ENCODE assay signal across 9 mouse cellular contexts in genomic region chr1:153345699-153346291, GRCm38 (mm10). TPM values are rescaled to one million over a fixed set of nuclear protein-coding genes. Genes with fewer than 3 reads are reported as not detected.
DNase-seq lines count a peak whose midpoint lies in the region; ATAC-seq lines count a peak whose summit lies in the region.
"Had no signal": no experiment of that assay in that cellular context is flagged by ENCODE, and none has a peak within 500 bp of the region (broad histone marks: within the 10 kb centered on the region; RNA-seq: fewer than 3 reads in every experiment).

No protein-coding gene starts in this region.

- no peak overlapping the region for H3K27ac ChIP-seq in hindbrain, embryonic 14.5 days
- no peak overlapping the region for H3K27ac ChIP-seq in midbrain, embryonic 16.5 days (ENCODE audit: low read length)
- H3K27ac ChIP-seq: liver, embryonic 13.5 days had no signal

- H3K4me1 ChIP-seq in hindbrain, embryonic 14.5 days (replicated peaks; ENCODE audit: control insufficient read depth, insufficient read depth, low read length): no peaks in the 10 kb centered on the region
- no peaks in the 10 kb centered on the region for H3K4me1 ChIP-seq in midbrain, embryonic 16.5 days (ENCODE audit: control insufficient read depth, insufficient read depth, low read length)
- H3K4me1 ChIP-seq: liver, embryonic 13.5 days had no signal

- no peaks in the 10 kb centered on the region for H3K27me3 ChIP-seq in hindbrain, embryonic 14.5 days (ENCODE audit: control insufficient read depth, insufficient read depth, low read length)
- no peaks in the 10 kb centered on the region for H3K27me3 ChIP-seq in midbrain, embryonic 16.5 days (ENCODE audit: control insufficient read depth, insufficient read depth, low read depth, low read length)
- H3K27me3 ChIP-seq: liver, embryonic 13.5 days had no signal

- H3K36me3 ChIP-seq in hindbrain, embryonic 14.5 days (replicated peaks; ENCODE audit: control insufficient read depth, insufficient read depth): no peaks in the 10 kb centered on the region
- no peaks in the 10 kb centered on the region for H3K36me3 ChIP-seq in midbrain, embryonic 16.5 days (ENCODE audit: control insufficient read depth, insufficient read depth, low read length)
- H3K36me3 ChIP-seq: liver, embryonic 13.5 days had no signal

- H3K4me2 ChIP-seq in hindbrain, embryonic 14.5 days (replicated peaks): peak overlapping the region; percentile 47
- H3K4me2 ChIP-seq in midbrain, embryonic 16.5 days (ENCODE audit: low read length): peak overlapping the region; percentile 42
- H3K4me2 ChIP-seq: liver, embryonic 13.5 days had no signal

- peak; percentile 23 for DNase-seq in kidney, adult 11 months
- no peak for DNase-seq in kidney, adult 9 months
- peak; percentile 17 for DNase-seq in cerebellum, adult 9-11 months
- DNase-seq in hindbrain, embryonic 14.5 days (ENCODE audit: low spot score): no peak
- no peak for DNase-seq in spleen, adult 12 weeks (ENCODE audit: low spot score)
- DNase-seq in layer of hippocampus, postnatal 14 days (ENCODE audit: low spot score in 2 of 2): no peak
- no peak for DNase-seq in right cerebral cortex, postnatal 4 days
- DNase-seq: liver, embryonic 13.5 days had no signal

- no peaks in the 10 kb centered on the region for H3K9me3 ChIP-seq in hindbrain, embryonic 14.5 days (ENCODE audit: control insufficient read depth, low read length)
- H3K9me3 ChIP-seq in midbrain, embryonic 16.5 days (replicated peaks; ENCODE audit: control insufficient read depth, low read length, poor library complexity, severe bottlenecking): no peaks in the 10 kb centered on the region
- H3K9me3 ChIP-seq: liver, embryonic 13.5 days had no signal

- 51% methylated on average over 16 of the region's 16 CpGs for WGBS in hindbrain, embryonic 14.5 days
- WGBS in midbrain, embryonic 16.5 days: 60% methylated on average over 16 of the region's 16 CpGs

- 0 out of 2 replicates have a peak overlapping the region, but pooled peaks have one; percentile 18 for H3K9ac ChIP-seq in hindbrain, embryonic 14.5 days
- H3K9ac ChIP-seq in midbrain, embryonic 16.5 days (ENCODE audit: low read depth, low read length): no peak overlapping the region
- H3K9ac ChIP-seq: liver, embryonic 13.5 days had no signal

- no peak for ATAC-seq in hindbrain, embryonic 14.5 days (ENCODE audit: low FRiP score)
- ATAC-seq in midbrain, embryonic 16.5 days: no peak

- peak overlapping the region; percentile 21 for H3K4me3 ChIP-seq in hindbrain, embryonic 14.5 days (replicated peaks; ENCODE audit: low read length)
- peak overlapping the region; percentile 7 for H3K4me3 ChIP-seq in midbrain, embryonic 16.5 days (ENCODE audit: low read depth, low read length)
- H3K4me3 ChIP-seq: liver, embryonic 13.5 days had no signal

RNA-seq across cellular contexts. Expression of gene Lamc1, which starts 13.2 kb away (rescaled TPM):
- polyA plus RNA-seq in hindbrain, embryonic 14.5 days (2014; fragmentation: Nextera tagmentation; extraction: Ambion mirVana): 28.1 and 29.2 TPM in 2 replicates
- 11.0 and 13.7 TPM in 2 replicates for polyA plus RNA-seq in midbrain, embryonic 16.5 days (2015; fragmentation: Nextera tagmentation; extraction: Ambion mirVana)
- 10 to 100 TPM; 43.3 to 49.1 TPM for total RNA-seq in layer of hippocampus, postnatal 14 days (2021)

Comparison
In these comparisons a context has a peak if more than half of its experiments do, and no peak if none do; other contexts are left out.
1. DNase-seq: peak in kidney, adult 11 months (single experiment) and cerebellum, adult 9-11 months (single experiment); none in kidney, adult 9 months (single experiment), hindbrain, embryonic 14.5 days (single experiment), spleen, adult 12 weeks (single experiment), layer of hippocampus, postnatal 14 days (0 of 2) and right cerebral cortex, postnatal 4 days (single experiment).